23 mouse cellular contexts compared by ENCODE assay signal in the genomic region with DNA sequence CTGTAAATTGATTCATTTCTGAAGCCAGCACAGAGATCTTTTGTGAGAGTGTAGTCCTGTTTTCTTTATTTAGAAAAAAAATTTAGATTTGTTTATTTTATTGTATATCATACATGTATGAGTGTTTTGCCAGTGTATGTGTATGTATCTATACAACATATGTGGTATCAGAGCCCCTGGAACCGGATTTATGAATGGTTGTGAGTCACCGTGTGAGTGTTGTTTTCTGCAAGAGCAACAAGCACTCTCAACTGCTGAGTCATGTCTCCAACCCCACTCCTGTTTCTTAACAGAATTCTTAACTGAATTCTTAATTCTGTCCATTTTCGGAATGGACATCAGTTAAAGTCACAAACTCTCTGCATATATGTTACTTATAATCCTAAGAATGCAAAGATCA. TPM values are rescaled to one million over a fixed set of nuclear protein-coding genes. Genes with fewer than 3 reads are reported as not detected.
"Had no signal": no experiment of that assay in that cellular context is flagged by ENCODE, and none has a peak within 500 bp of the region (broad histone marks: within the 10 kb centered on the region; RNA-seq: fewer than 3 reads in every experiment).

No protein-coding gene starts in this region.

- H3K36me3 ChIP-seq: heart, embryonic 10.5 days; heart, embryonic 12.5 days; hindbrain, embryonic 10.5 days; hindbrain, embryonic 12.5 days; intestine, embryonic 15.5 days; limb, embryonic 10.5 days; limb, embryonic 12.5 days; liver, embryonic 13.5 days; liver, embryonic 15.5 days had no signal

- H3K27me3 ChIP-seq: heart, embryonic 12.5 days; intestine, embryonic 15.5 days; liver, embryonic 13.5 days; liver, embryonic 15.5 days had no signal

- H3K4me3 ChIP-seq: heart, embryonic 10.5 days; heart, embryonic 12.5 days; hindbrain, embryonic 10.5 days; hindbrain, embryonic 12.5 days; intestine, embryonic 15.5 days; layer of hippocampus, adult 2 months; left cerebral cortex, adult 2 months; limb, embryonic 10.5 days; limb, embryonic 12.5 days; liver, embryonic 13.5 days; liver, embryonic 15.5 days had no signal

- DNase-seq: gastrocnemius, postnatal 14 days; gastrocnemius, postnatal 36 days; heart, postnatal 10 days; heart, postnatal 4 days; kidney, adult 18-20 months; kidney, adult 8-10 months; kidney, postnatal 10 days; kidney, postnatal 25 days; kidney, postnatal 4 days; liver; liver, embryonic 13.5 days had no signal

RNA-seq across cellular contexts. Expression of gene Rxrg, which starts 19.1 kb away (rescaled TPM):
- total RNA-seq: granulocyte monocyte progenitor cell, adult 5-6 weeks had no signal
- polyA plus RNA-seq: inflammation-experienced regulatory T-cells, adult 6 months had no signal
